Mouse (Mus musculus) mature B cell (primary cell): ENCODE results near the gene Tjp3.
"Not testable (repeated sequence)": the region's sequence is repeated elsewhere in the genome, so short reads cannot be mapped to it uniquely, and the experiment has no call there.

Source experiments
- in situ Hi-C: fragments of 300-500 bp; cut with MboI; formaldehyde crosslinking; loops from 2 replicates; pipeline ENCODE4 v1.14.3; 2019

Tjp3 gene

DNA sequence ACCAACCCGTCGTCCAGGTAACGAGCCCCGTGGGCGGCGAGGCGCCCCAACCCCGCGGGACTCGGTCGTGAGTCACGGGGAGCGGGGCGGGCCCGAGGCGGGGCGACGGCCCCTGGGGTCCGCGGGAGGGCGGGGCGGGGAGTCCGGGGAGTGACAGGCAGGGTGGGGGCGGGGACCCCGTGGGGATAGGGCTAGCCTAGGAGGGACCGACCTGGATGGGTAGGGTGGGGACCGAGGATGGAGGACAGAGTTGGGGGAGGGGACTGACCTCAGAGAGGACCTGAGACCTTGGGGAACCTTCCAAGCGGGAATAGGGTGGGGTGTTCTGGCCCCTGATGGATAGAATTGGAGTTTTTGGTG, 58.2 kb downstream of the Tjp3 start:
- in situ Hi-C loops = no loop called here

DNA sequence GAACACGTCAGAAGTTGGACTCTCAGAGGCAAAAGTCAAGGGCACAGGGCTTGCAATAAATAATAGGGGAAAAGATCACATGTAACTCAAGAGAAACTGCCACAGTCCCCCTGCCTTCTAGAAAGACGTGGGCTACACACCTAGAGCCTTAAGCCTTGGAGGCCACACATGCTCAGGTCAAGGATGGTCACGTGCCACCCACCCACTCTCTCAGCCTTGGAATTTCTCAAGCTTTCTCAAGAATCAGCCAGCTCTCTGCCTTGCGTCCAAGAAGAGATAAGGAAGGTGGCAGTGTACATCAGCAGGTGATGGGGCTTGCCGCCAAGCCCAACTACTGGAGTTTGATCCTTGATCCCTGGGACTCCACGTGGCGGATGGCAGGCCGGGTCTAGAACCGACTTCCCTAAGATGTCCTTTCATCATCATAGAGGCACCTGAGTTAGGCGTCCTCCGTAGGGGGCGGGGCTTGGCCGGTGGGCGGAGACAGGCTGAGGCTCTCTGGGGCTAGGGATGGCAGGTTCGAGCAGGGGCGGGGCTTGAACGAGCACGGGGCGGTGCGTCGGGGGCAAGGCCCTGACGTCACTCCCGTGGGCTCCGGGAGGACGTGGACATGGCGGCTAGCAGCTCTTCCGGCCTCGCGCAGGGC, 58.7 kb downstream of the Tjp3 start, which contains the start of gene Zfr2:
Gene Zfr2, plus strand, starts transcription at position 576 of the 646 bp plus-strand sequence.
- in situ Hi-C loops = no loop called here

DNA sequence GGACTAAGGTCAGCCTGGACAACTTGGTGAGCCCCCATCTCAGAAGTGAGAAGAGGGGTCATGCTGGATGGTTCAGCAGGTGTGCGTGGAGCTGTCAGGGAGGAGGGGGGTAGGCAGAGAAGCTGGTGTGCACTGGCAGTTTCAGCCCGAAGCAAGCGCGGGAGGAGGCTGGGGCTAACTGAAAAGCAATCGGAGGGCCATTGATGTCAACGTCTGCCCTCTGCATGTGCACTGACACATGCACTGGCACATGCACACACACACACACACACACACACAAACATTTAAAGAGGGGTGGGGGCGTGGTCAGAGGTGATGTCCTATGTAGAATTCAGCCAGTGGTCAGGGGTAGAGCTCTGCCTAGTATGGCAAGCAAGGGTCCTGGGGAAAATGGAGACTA, 59.9 kb downstream of the Tjp3 start:
- in situ Hi-C loops = no loop called here

DNA sequence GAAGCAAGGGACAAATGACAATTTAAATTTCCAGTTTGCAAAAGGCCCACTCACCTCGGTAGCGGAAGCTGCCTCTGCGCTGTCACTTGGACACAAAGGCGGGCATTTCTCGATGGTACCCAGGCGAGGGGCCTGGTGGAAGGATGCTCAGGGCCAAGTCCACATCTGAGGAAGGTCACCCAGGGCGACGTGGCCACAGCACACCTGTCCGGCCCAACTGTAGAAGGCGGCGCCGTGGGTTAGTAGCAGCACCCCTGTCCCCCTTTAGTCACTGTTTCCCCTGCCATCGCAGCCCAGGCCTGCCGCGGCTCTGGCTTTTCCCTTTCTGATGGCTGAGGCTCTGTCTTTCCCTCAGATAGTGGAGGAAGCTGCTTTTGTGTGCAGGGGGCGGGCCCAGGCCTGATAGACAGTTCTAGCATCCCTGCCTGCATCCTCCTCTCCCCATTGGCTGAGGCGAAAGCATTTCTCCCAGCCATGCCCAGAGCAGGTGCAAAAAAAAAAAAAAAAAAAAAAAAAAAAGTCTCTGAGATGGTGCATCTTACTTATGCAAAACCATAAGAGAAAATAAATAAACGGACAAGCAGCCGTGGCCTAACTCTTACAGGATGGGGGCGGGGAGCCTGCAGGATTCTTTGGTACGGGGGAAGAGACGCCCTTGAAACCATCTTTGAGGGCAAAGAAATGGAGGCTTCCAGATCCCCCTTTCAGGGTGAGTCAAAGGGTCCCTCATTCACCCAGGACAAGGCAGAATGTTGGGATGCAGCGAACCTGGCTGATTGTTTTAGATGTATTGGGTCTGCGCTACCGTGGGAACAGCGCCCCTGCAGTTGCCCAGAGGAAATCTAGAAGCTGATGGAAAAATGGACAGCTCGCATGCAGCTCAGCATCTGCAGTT, 60.7 kb downstream of the Tjp3 start, which contains the start of gene Atcay:
Gene Atcay, minus strand, starts transcription at position 396 of the 895 bp plus-strand sequence.
- in situ Hi-C loops = no loop called here

DNA sequence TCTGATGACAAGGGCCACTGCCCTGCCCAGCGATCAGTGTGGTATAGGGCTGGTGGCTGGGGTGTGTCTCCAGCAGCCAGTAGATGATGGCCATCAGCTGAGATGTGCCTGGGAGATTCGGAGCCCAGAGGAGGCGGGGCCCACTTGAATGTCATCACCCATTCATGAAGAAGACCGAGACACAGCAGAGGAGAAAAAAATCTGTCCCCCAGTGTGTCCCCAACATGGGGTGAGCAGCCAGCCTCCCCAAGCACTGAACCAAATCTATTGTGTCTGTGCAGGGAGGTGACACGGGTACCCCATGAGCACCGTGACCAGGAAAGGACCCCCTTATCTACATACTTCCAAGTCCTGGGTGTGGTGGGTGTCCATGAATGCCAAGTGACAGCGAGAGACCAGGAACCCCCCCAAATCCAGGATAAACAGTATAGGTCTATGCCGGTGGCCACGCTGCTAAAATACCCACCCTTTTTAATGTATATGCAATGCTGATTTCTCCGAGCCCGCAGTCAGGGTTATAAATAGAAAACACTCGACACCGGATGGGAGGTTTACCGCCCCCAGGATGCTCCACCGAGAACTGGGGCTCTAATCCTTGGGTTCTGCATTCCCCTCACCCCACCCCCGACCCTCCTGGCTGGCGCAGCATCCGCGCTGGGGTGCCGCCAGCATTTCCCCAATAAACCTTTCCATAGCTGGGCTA, 61.5 kb downstream of the Tjp3 start:
- in situ Hi-C loops = no loop called here

DNA sequence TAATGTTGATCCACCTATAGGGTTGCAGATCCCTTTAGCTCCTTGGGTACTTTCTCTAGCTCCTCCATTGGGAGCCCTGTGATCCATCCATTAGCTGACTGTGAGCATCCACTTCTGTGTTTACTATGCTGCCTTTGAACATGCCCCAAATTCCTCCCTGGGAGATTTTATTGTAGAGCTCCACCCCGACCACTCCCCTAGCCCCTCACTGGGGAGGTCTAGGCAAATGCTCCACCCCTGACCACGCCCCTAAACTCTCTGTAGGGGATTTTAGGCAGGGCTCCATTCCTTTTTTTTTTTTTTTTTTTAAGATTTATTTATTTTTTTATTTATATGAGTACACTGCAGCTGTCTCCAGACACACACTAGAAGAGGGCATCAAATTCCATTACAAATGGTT, 67.7 kb downstream of the Tjp3 start:
- in situ Hi-C loops = not testable (repeated sequence)
